Mouse (Mus musculus): ENCODE results near the gene Reep6.
"Not testable (repeated sequence)": the region's sequence is repeated elsewhere in the genome, so short reads cannot be mapped to it uniquely, and the experiment has no call there.

Gene Reep6

GRCm38 (mm10) chr10:80325045-80325444 is 4.7 kb upstream of the Reep6 start:
- no peak for DNase-seq (ENCODE audit: low read depth, low spot score)

GRCm38 (mm10) chr10:80330084-80330483 is 331 bp downstream of the Reep6 start:
- DNase-seq (ENCODE audit: low read depth, low spot score), result no peak

- DNase-seq (ENCODE audit: low read depth, low spot score), result no peak
Observed at GRCm38 (mm10) chr10:80330888-80331287, 1.1 kb downstream of the Reep6 start.

- peak; percentile 84 for DNase-seq (ENCODE audit: low read depth, low spot score)
Observed at GRCm38 (mm10) chr10:80331636-80332524, 2.1 kb downstream of the Reep6 start.

- no peak for DNase-seq (ENCODE audit: low read depth, low spot score)
Observed at GRCm38 (mm10) chr10:80332525-80332989, 2.8 kb downstream of the Reep6 start.

- DNase-seq (ENCODE audit: low read depth, low spot score), result no peak
Observed at GRCm38 (mm10) chr10:80336263-80336662, 6.5 kb downstream of the Reep6 start.

GRCm38 (mm10) chr10:80339941-80340750 is 10.4 kb downstream of the Reep6 start:
- no peak for DNase-seq (ENCODE audit: low read depth, low spot score)

- no peak for DNase-seq (ENCODE audit: low read depth, low spot score)
Observed at GRCm38 (mm10) chr10:80341026-80341425, 11.3 kb downstream of the Reep6 start.

- no peak for DNase-seq (ENCODE audit: low read depth, low spot score)
Observed at GRCm38 (mm10) chr10:80341491-80342304, 11.9 kb downstream of the Reep6 start.

GRCm38 (mm10) chr10:80342305-80342748 is 12.6 kb downstream of the Reep6 start:
- DNase-seq (ENCODE audit: low read depth, low spot score), result no peak

GRCm38 (mm10) chr10:80342749-80343424 is 13.1 kb downstream of the Reep6 start:
- DNase-seq (ENCODE audit: low read depth, low spot score), result no peak

- no peak for DNase-seq (ENCODE audit: low read depth, low spot score)
Observed at GRCm38 (mm10) chr10:80343425-80343895, 13.7 kb downstream of the Reep6 start.

- DNase-seq (ENCODE audit: low read depth, low spot score), result no peak
Observed at GRCm38 (mm10) chr10:80344131-80344661, 14.4 kb downstream of the Reep6 start.

- DNase-seq (ENCODE audit: low read depth, low spot score), result no peak
Observed at GRCm38 (mm10) chr10:80345122-80345521, 15.4 kb downstream of the Reep6 start.

GRCm38 (mm10) chr10:80345929-80346328 is 16.2 kb downstream of the Reep6 start:
- DNase-seq (ENCODE audit: low read depth, low spot score), result not testable (repeated sequence)

GRCm38 (mm10) chr10:80347514-80347967 is 17.8 kb downstream of the Reep6 start:
- no peak for DNase-seq (ENCODE audit: low read depth, low spot score)

GRCm38 (mm10) chr10:80348244-80348781 is 18.6 kb downstream of the Reep6 start, which contains the start of gene Adamtsl5:
Adamtsl5 (minus strand) TSS chr10:80348412.
- no peak for DNase-seq (ENCODE audit: low read depth, low spot score)

GRCm38 (mm10) chr10:80348981-80349380 is 19.2 kb downstream of the Reep6 start:
- DNase-seq (ENCODE audit: low read depth, low spot score), result no peak

GRCm38 (mm10) chr10:80350292-80350691 is 20.5 kb downstream of the Reep6 start:
- no peak for DNase-seq (ENCODE audit: low read depth, low spot score)

GRCm38 (mm10) chr10:80351896-80352295 is 22.1 kb downstream of the Reep6 start:
- no peak for DNase-seq (ENCODE audit: low read depth, low spot score)

Measured in retina, adult 2 months (tissue).